Mouse (Mus musculus): ENCODE measurements at regions not wholly inside any gene's neighbourhood (a gene's known extent, or its start where the extent isn't known, plus 50 kb on each side); places are given as distances from the start of the nearest gene placed in this dataset.
"Not testable (repeated sequence)": the region's sequence is repeated elsewhere in the genome, so short reads cannot be mapped to it uniquely, and the experiment has no call there.

GRCm38 (mm10) chr7:77200903-77201302 is 971.2 kb downstream of the Agbl1 start:
- H3K4me3 ChIP-seq (replicated peaks); H3K4me2 ChIP-seq; H3K9ac ChIP-seq (replicated peaks); H3K36me3 ChIP-seq; H3K9me3 ChIP-seq (replicated peaks); H3K4me1 ChIP-seq; H3K27me3 ChIP-seq (replicated peaks); ATAC-seq (ENCODE audit: low FRiP score); H3K27ac ChIP-seq (replicated peaks): not testable (repeated sequence)
- 92% methylated on average over 2 of the region's 2 CpGs for WGBS

DNA sequence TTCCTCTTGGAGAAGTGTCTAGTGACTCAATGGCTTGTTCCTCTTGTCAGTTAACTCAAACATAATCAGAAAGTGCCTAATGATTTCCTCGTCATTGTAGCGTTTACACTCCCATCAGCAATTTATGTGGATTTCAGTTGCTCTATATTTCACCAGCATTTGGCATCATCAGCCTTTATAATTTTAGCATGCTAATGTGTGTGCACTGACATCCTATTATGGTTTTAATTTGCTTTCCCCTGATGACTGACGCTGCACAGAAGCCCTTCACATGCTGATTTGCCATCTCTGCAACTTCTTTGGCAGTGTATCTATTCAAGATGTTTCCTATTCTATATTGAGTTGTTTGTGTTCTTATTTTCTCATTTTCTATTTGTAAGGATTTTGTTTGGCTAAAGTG is 975.9 kb downstream of the Agbl1 start:
- Histone ChIP-seq H3K36me3 (no peaks in the 10 kb centered on the region), H3K4me2 (no peak overlapping the region), H3K4me3 (replicated peaks) (no peak overlapping the region), H3K4me1 (no peaks in the 10 kb centered on the region), H3K27ac (replicated peaks) (no peak overlapping the region), H3K27me3 (replicated peaks) (no peaks in the 10 kb centered on the region), H3K9ac (replicated peaks) (no peak overlapping the region), H3K9me3 (replicated peaks) (no peaks in the 10 kb centered on the region)
- no peak for ATAC-seq (ENCODE audit: low FRiP score)
- 50% methylated on average over 3 of the region's 3 CpGs for WGBS

DNA sequence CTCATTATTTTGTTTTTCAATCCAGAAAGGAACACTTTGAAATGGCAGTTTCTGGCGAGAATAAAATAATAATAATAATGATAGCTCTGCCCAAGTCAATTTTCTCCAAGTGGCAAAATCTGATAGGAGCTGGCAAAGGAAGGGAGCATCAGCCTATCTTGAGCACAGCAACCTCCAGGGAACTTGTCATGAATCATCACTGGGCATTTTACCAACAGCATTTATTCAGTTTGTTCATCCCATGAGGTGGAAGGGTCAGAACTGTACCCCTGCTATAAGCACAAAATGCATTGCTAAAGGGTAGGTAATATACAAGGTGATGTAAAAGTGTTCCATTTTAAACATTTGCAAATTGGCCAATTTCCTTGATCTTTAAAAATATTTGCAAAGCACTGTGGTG is 1019.7 kb downstream of the Agbl1 start:
- no peak overlapping the region for H3K4me2 ChIP-seq

DNA sequence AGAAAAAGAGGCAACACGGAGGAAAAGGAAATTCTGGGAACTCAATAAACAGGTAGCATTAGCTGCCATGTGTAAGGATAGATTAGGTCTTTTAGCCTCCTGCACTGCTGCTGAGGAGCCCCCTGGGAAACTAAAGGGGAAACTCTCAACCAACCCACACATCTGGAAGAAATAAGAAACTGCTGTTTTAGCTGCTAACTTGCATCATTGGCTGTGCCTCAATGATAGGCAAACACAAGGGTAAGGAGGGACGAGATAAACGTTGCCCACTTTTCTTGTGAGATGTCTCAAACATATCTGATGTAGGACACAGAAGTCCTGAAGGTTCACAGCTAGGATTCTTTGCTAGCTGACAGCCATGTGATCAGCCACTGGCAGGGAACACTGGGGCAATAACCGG is 1058.0 kb downstream of the Agbl1 start:
- H3K4me2 ChIP-seq = no peak overlapping the region
- H3K36me3 ChIP-seq = no peaks in the 10 kb centered on the region
- 78% methylated on average over 4 of the region's 4 CpGs for WGBS
- no peaks in the 10 kb centered on the region for H3K4me1 ChIP-seq
- H3K9me3 ChIP-seq (replicated peaks) = no peaks in the 10 kb centered on the region
- H3K9ac ChIP-seq (replicated peaks) = no peak overlapping the region
- no peak for ATAC-seq (ENCODE audit: low FRiP score)
- H3K27ac ChIP-seq (replicated peaks) = no peak overlapping the region
- H3K4me3 ChIP-seq (replicated peaks) = no peak overlapping the region
- no peaks in the 10 kb centered on the region for H3K27me3 ChIP-seq (replicated peaks)

More for the DNA sequence above, 1019.7 kb downstream of the Agbl1 start:
- Histone ChIP-seq H3K36me3 (no peaks in the 10 kb centered on the region), H3K9ac (replicated peaks) (no peak overlapping the region), H3K27ac (replicated peaks) (no peak overlapping the region), H3K9me3 (replicated peaks) (no peaks in the 10 kb centered on the region), H3K4me3 (replicated peaks) (no peak overlapping the region), H3K27me3 (replicated peaks) (no peaks in the 10 kb centered on the region), H3K4me1 (no peaks in the 10 kb centered on the region)
- WGBS = 53% methylated on average over 1 of the region's 1 CpGs
- ATAC-seq (ENCODE audit: low FRiP score) = no peak

DNA sequence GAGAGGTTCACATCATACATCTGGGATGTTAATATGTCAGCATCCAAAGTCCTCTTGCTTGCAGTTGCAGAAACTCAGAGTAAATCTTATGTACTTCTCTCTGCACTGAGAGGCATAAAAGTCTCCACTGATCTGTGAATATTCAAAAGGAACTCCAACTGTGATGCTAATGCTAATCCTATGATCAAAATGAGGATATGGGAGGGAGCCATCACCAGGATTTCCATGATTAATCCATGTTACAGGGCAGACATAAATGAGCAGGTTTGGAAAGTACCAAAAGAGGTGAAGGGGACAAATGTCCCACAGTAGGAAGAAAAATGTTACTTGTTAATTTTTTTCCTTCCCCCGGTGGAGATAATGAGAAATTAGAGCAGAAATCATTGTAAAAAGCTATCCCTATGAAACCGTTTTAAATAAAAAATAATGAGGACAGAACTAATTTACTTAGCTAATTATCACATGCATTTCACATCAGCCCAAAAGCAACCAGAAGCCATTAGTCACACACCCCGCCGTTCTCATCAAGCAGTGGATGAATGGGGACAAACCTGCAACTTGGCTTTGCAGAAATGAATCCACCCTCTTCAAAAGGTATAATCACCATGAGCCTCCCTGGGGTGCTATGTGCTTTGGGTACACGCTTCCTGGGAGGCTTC is 1065.4 kb downstream of the Agbl1 start:
- H3K4me1 ChIP-seq = peaks cover 3% of the 10 kb centered on the region; the same call in 1 of the 2 replicates
- H3K4me3 ChIP-seq (replicated peaks) = no peak overlapping the region
- no peaks in the 10 kb centered on the region for H3K27me3 ChIP-seq (replicated peaks)
- H3K27ac ChIP-seq (replicated peaks) = no peak overlapping the region
- no peaks in the 10 kb centered on the region for H3K36me3 ChIP-seq
- no peak for ATAC-seq (ENCODE audit: low FRiP score)
- no peak overlapping the region for H3K4me2 ChIP-seq
- WGBS = 18% methylated on average over 5 of the region's 5 CpGs
- no peaks in the 10 kb centered on the region for H3K9me3 ChIP-seq (replicated peaks)
- no peak overlapping the region for H3K9ac ChIP-seq (replicated peaks)

GRCm38 (mm10) chr7:77303227-77303626 is 1073.5 kb downstream of the Agbl1 start:
- ATAC-seq (ENCODE audit: low FRiP score) = no peak
- 51% methylated on average over 3 of the region's 3 CpGs for WGBS
- H3K9ac ChIP-seq (replicated peaks) = no peak overlapping the region
- no peaks in the 10 kb centered on the region for H3K27me3 ChIP-seq (replicated peaks)
- peaks cover 12% of the 10 kb centered on the region for H3K4me1 ChIP-seq
- peak overlapping the region; percentile 40; the same call in 1 of the 2 replicates for H3K4me2 ChIP-seq
- no peak overlapping the region for H3K4me3 ChIP-seq (replicated peaks)
- no peaks in the 10 kb centered on the region for H3K9me3 ChIP-seq (replicated peaks)
- no peaks in the 10 kb centered on the region for H3K36me3 ChIP-seq
- H3K27ac ChIP-seq (replicated peaks) = no peak overlapping the region

- WGBS = 8% methylated on average over 11 of the region's 11 CpGs
- Histone ChIP-seq H3K9me3 (replicated peaks) (no peaks in the 10 kb centered on the region), H3K27ac (replicated peaks) (no peak overlapping the region), H3K4me3 (replicated peaks) (no peak overlapping the region), H3K9ac (replicated peaks) (no peak overlapping the region), H3K4me2 (peak overlapping the region; percentile 40), H3K27me3 (replicated peaks) (no peaks in the 10 kb centered on the region), H3K36me3 (no peaks in the 10 kb centered on the region), H3K4me1 (peaks cover 12% of the 10 kb centered on the region)
- ATAC-seq (ENCODE audit: low FRiP score) = no peak
Observed at GRCm38 (mm10) chr7:77303935-77304334, 1074.2 kb downstream of the Agbl1 start.

DNA sequence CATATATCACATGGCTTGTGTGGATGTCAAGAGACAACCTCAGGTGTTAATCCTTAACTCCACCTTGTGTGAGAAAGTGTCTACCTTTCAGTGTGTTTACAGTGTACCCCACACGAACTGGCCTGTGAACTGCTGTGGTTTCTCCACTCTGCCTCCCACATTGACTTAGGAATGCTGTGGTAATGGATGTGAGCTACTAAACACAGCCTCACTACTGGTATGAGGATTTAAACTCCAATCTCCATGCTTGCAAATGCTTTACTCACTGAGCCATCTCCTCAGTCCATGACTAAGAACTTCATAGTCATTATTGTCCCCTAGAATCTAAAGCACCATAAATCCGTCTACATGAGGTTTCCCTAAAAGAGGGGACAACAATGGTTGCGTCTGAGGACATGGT is 1075.8 kb downstream of the Agbl1 start:
- whole genome bisulfite sequencing = 57% methylated on average over 3 of the region's 3 CpGs
- no peaks in the 10 kb centered on the region for H3K36me3 ChIP-seq
- H3K4me1 ChIP-seq = peaks cover 12% of the 10 kb centered on the region
- no peaks in the 10 kb centered on the region for H3K9me3 ChIP-seq (replicated peaks)
- no peak overlapping the region for H3K27ac ChIP-seq (replicated peaks)
- H3K4me3 ChIP-seq (replicated peaks) = no peak overlapping the region
- H3K4me2 ChIP-seq = no peak overlapping the region
- no peak for ATAC-seq (ENCODE audit: low FRiP score)
- H3K27me3 ChIP-seq (replicated peaks) = no peaks in the 10 kb centered on the region
- H3K9ac ChIP-seq (replicated peaks) = no peak overlapping the region

DNA sequence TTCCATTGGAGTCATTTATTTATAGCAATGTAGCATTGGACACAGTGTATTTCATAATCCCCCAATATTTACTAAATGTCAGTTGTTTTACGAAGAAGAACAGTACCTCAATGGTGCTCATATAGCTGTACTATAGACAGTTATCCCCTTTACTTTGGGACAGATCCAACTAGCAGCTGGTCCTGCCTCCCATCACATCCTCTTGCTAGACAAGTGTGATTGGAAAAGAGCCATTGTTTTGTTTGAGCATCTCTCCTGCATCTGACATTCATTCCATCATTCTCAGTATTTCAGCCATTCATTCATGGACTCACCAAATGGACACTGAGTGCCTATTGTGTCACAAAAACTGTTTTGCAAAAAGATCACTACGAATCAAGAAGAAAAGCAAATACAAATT is 1082.0 kb downstream of the Agbl1 start:
- H3K4me1 ChIP-seq = no peaks in the 10 kb centered on the region
- no peak overlapping the region for H3K4me2 ChIP-seq
- H3K36me3 ChIP-seq = no peaks in the 10 kb centered on the region
- no peak overlapping the region for H3K27ac ChIP-seq (replicated peaks)
- H3K27me3 ChIP-seq (replicated peaks) = no peaks in the 10 kb centered on the region
- 84% methylated on average over 2 of the region's 2 CpGs for WGBS
- H3K9ac ChIP-seq (replicated peaks) = no peak overlapping the region
- no peak for ATAC-seq (ENCODE audit: low FRiP score)
- no peaks in the 10 kb centered on the region for H3K9me3 ChIP-seq (replicated peaks)
- no peak overlapping the region for H3K4me3 ChIP-seq (replicated peaks)

DNA sequence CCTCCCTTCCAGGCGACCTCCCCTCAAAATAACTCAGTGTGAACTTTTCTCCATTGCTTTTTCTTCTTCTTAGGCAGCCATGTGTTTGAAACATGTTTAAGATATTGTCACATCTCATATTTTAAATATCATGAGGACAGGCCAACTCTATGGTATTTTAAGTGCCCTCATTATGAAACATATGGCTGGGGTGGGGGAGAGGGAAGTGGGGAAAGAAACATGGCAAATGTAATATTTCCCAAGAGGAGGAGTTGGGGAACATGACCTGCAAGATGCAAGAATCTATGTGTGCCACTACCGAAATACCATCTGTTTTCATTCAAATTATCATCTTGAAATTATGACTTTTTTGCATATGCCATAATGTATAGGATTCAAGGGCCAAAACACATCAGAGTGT is 1095.5 kb downstream of the Agbl1 start:
- Histone ChIP-seq H3K4me1 (no peaks in the 10 kb centered on the region), H3K27me3 (replicated peaks) (no peaks in the 10 kb centered on the region), H3K27ac (replicated peaks) (no peak overlapping the region), H3K36me3 (no peaks in the 10 kb centered on the region), H3K4me3 (replicated peaks) (no peak overlapping the region), H3K9me3 (replicated peaks) (no peaks in the 10 kb centered on the region), H3K4me2 (no peak overlapping the region), H3K9ac (replicated peaks) (no peak overlapping the region)
- WGBS = 74% methylated on average over 2 of the region's 2 CpGs
- ATAC-seq (ENCODE audit: low FRiP score) = no peak

- 92% methylated on average over 3 of the region's 3 CpGs for WGBS
- Histone ChIP-seq H3K9me3 (replicated peaks) (no peaks in the 10 kb centered on the region), H3K27ac (replicated peaks) (no peak overlapping the region), H3K4me2 (no peak overlapping the region), H3K9ac (replicated peaks) (no peak overlapping the region), H3K4me1 (no peaks in the 10 kb centered on the region), H3K27me3 (replicated peaks) (no peaks in the 10 kb centered on the region), H3K4me3 (replicated peaks) (no peak overlapping the region), H3K36me3 (no peaks in the 10 kb centered on the region)
- no peak for ATAC-seq (ENCODE audit: low FRiP score)
Observed at GRCm38 (mm10) chr7:77326836-77327235, 1097.1 kb downstream of the Agbl1 start.

DNA sequence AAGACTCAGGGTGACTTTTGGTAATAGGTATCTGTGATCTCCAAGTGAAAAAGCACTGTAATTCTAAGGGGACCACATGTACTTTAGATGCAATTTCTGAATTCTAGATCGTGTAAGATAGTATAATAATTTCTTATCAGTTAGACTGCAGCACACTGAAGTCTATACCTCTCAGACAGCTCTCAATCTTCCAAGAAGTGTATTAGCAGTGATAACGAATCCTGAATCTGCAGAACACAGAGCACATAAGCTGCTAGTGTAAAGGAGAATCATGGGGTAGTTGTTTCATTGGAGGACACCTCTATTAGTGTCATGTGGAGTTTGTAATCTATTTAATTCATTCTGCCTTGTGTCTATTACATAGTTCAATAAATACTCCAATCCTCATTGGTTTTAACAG is 1097.8 kb downstream of the Agbl1 start:
- WGBS = 82% methylated on average over 2 of the region's 2 CpGs
- no peak for ATAC-seq (ENCODE audit: low FRiP score)
- H3K4me1 ChIP-seq = no peaks in the 10 kb centered on the region
- H3K9me3 ChIP-seq (replicated peaks) = no peaks in the 10 kb centered on the region
- H3K9ac ChIP-seq (replicated peaks) = no peak overlapping the region
- no peak overlapping the region for H3K4me3 ChIP-seq (replicated peaks)
- no peak overlapping the region for H3K27ac ChIP-seq (replicated peaks)
- H3K27me3 ChIP-seq (replicated peaks) = no peaks in the 10 kb centered on the region
- H3K36me3 ChIP-seq = no peaks in the 10 kb centered on the region
- H3K4me2 ChIP-seq = no peak overlapping the region

DNA sequence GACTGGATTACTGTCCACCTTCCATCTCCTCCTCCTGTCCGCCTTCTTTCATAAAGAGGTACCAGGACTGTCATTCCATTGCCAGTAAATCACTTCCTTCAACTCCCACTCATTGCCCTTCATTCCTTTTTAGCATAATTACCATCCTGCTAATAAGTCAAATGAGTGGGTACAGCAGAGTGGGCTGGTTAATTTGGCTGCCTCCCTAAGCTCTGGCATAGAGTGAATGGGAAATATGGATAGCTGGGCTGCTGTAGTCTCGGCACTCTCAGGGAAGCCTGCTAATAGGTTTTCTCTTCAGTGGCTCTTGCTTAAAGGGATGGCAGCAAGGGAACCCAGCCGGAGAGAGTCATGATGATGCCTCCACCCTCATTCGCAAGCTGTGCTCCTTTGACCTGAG is 1108.9 kb downstream of the Agbl1 start:
- Histone ChIP-seq H3K4me2 (no peak overlapping the region), H3K4me1 (no peaks in the 10 kb centered on the region), H3K36me3 (no peaks in the 10 kb centered on the region), H3K27ac (replicated peaks) (no peak overlapping the region), H3K9me3 (replicated peaks) (no peaks in the 10 kb centered on the region), H3K4me3 (replicated peaks) (no peak overlapping the region), H3K27me3 (replicated peaks) (no peaks in the 10 kb centered on the region), H3K9ac (replicated peaks) (no peak overlapping the region)
- no peak for ATAC-seq (ENCODE audit: low FRiP score)
- WGBS = 62% methylated on average over 4 of the region's 4 CpGs

Measured in neural tube, embryonic 15.5 days (tissue).